Mouse (Mus musculus) bone marrow macrophage, adult 2 months (primary cell): ENCODE data around the gene Ddx56. TPM values are rescaled to one million over a fixed set of nuclear protein-coding genes. Genes with fewer than 3 reads are reported as not detected.

Experiments
- H3K27ac ChIP-seq: 2 replicates; pipeline ENCODE4 v1.5.1; 2012; ENCODE audit warnings: low read depth, low read length; ENCODE audit not compliant: insufficient read depth
- H3K4me1 ChIP-seq: 2 replicates; pipeline ENCODE4 v1.6.1; 2012; ENCODE audit warnings: low read length; ENCODE audit not compliant: control insufficient read depth, insufficient read depth
- H3K4me3 ChIP-seq: 2 replicates; pipeline ENCODE4 v1.5.1; 2012; ENCODE audit warnings: mild to moderate bottlenecking, low read length, moderate library complexity; ENCODE audit not compliant: insufficient read depth
- CTCF ChIP-seq: IDR thresholded peaks from 2 replicates; pipeline ENCODE4 v1.5.1; 2012; ENCODE audit warnings: low read depth, mild to moderate bottlenecking, low read length, moderate library complexity
- POLR2A ChIP-seq: IDR thresholded peaks from 2 replicates; pipeline ENCODE4 v1.6.1; 2012; ENCODE audit warnings: mild to moderate bottlenecking, low read depth, low read length, borderline replicate concordance
- polyA plus RNA-seq: library from polyadenylated mRNA; stranded (reverse); fragments of >200 nt; gene quantifications from 2 replicates; pipeline ENCODE4 v1.2.4, GENCODE M21; 2012; ENCODE audit not compliant: missing spikeins, insufficient read depth, insufficient read length

The Ddx56 gene
- 16.2 and 19.2 TPM in 2 replicates for polyA plus RNA-seq

- peaks cover 12% of the 10 kb centered on the region; the same call in 1 of the 2 replicates for H3K4me1 ChIP-seq
- H3K4me3 ChIP-seq, result peak within 1 kb of the TSS; percentile 87
- peak within 1 kb of the TSS; percentile 85 for H3K27ac ChIP-seq
- TF ChIP-seq CTCF (no peak), POLR2A (0 out of 2 replicates have a peak, but pooled peaks have one; percentile 13)
Observed at GRCm38 (mm10) chr11:6267320-6268254, at the start of gene Ddx56. Gene Ddx56, minus strand, starts transcription at chr11:6267772.

GRCm38 (mm10) chr11:6316821-6317220, 49.2 kb upstream of the Ddx56 start:
- H3K27ac ChIP-seq, result no peak overlapping the region
- H3K4me1 ChIP-seq, result no peaks in the 10 kb centered on the region
- no peak overlapping the region for H3K4me3 ChIP-seq
- TF ChIP-seq POLR2A, result no peak
- no peak for TF ChIP-seq CTCF

GRCm38 (mm10) chr11:6313874-6314406, 46.4 kb upstream of the Ddx56 start:
- TF ChIP-seq CTCF (no peak), POLR2A (no peak)
- Histone ChIP-seq H3K4me3 (no peak overlapping the region), H3K4me1 (no peaks in the 10 kb centered on the region), H3K27ac (no peak overlapping the region)

- H3K4me1 ChIP-seq, result no peaks in the 10 kb centered on the region
- TF ChIP-seq POLR2A (no peak), CTCF (no peak)
- H3K27ac ChIP-seq, result no peak overlapping the region
- H3K4me3 ChIP-seq, result no peak overlapping the region
Observed at GRCm38 (mm10) chr11:6308181-6308580, 40.6 kb upstream of the Ddx56 start.

GRCm38 (mm10) chr11:6305943-6306430, 38.4 kb upstream of the Ddx56 start:
- TF ChIP-seq POLR2A (no peak), CTCF (no peak)
- Histone ChIP-seq H3K4me3 (no peak overlapping the region), H3K27ac (no peak overlapping the region), H3K4me1 (peaks cover 5% of the 10 kb centered on the region)

- no peak for TF ChIP-seq CTCF
- no peak for TF ChIP-seq POLR2A
Observed at GRCm38 (mm10) chr11:6302793-6303192, 35.2 kb upstream of the Ddx56 start.

GRCm38 (mm10) chr11:6299435-6299834, 31.9 kb upstream of the Ddx56 start:
- TF ChIP-seq POLR2A, result no peak
- TF ChIP-seq CTCF, result no peak
- H3K27ac ChIP-seq, result peak overlapping the region; percentile 81
- peaks cover 45% of the 10 kb centered on the region for H3K4me1 ChIP-seq
- no peak overlapping the region for H3K4me3 ChIP-seq

More at GRCm38 (mm10) chr11:6302793-6303192, 35.2 kb upstream of the Ddx56 start:
- no peak overlapping the region for H3K27ac ChIP-seq
- peaks cover 29% of the 10 kb centered on the region for H3K4me1 ChIP-seq
- no peak overlapping the region for H3K4me3 ChIP-seq

GRCm38 (mm10) chr11:6296077-6296476, 28.5 kb upstream of the Ddx56 start:
- H3K4me3 ChIP-seq, result no peak overlapping the region
- TF ChIP-seq CTCF (no peak), POLR2A (no peak)
- H3K4me1 ChIP-seq, result peaks cover 47% of the 10 kb centered on the region
- no peak overlapping the region for H3K27ac ChIP-seq

GRCm38 (mm10) chr11:6294632-6295031, 27.1 kb upstream of the Ddx56 start:
- Histone ChIP-seq H3K4me3 (no peak overlapping the region), H3K4me1 (peaks cover 37% of the 10 kb centered on the region), H3K27ac (no peak overlapping the region)
- TF ChIP-seq CTCF (no peak), POLR2A (no peak)

GRCm38 (mm10) chr11:6293601-6294000, 26.0 kb upstream of the Ddx56 start:
- Histone ChIP-seq H3K27ac (no peak overlapping the region), H3K4me1 (peaks cover 29% of the 10 kb centered on the region), H3K4me3 (no peak overlapping the region)
- TF ChIP-seq CTCF, result no peak
